Mouse (Mus musculus) neural tube, embryonic 14.5 days (tissue): ENCODE measurements around the gene 2410015M20Rik. TPM values are rescaled to one million over a fixed set of nuclear protein-coding genes. Genes with fewer than 3 reads are reported as not detected.
"Not testable (repeated sequence)": the region's sequence is repeated elsewhere in the genome, so short reads cannot be mapped to it uniquely, and the experiment has no call there.

Experiments
- ATAC-seq: fragments of 200-750 bp; cut with Nextera tagmentation; 2 replicates; pipeline ENCODE4 v1.8.0; 2017; ENCODE audit warnings: low read depth, mild to moderate bottlenecking, moderate TSS enrichment, moderate library complexity
- H3K27ac ChIP-seq: fragments of 300-500 bp; sonication (generic); 2 replicates; pipeline ENCODE4 v1.5.1; 2014; ENCODE audit warnings: low read depth, mild to moderate bottlenecking, control low read depth, low read length, moderate library complexity, mixed read lengths
- H3K27me3 ChIP-seq: fragments of 300-500 bp; sonication (generic); 2 replicates; pipeline ENCODE4 v1.6.1; 2014; ENCODE audit warnings: low read length; ENCODE audit not compliant: control insufficient read depth, insufficient read depth
- H3K36me3 ChIP-seq: fragments of 300-500 bp; sonication (generic); 2 replicates; pipeline ENCODE4 v1.6.1; 2014; ENCODE audit warnings: low read length, mixed read lengths; ENCODE audit not compliant: control insufficient read depth, insufficient read depth
- H3K4me1 ChIP-seq: fragments of 300-500 bp; sonication (generic); 2 replicates; pipeline ENCODE4 v1.6.1; 2014; ENCODE audit warnings: low read length; ENCODE audit not compliant: control insufficient read depth, insufficient read depth
- H3K4me2 ChIP-seq: fragments of 300-500 bp; sonication (generic); 2 replicates; pipeline ENCODE4 v1.6.1; 2014; ENCODE audit warnings: mild to moderate bottlenecking, low read depth, low read length, control low read depth
- H3K4me3 ChIP-seq: fragments of 300-500 bp; sonication (generic); 2 replicates; pipeline ENCODE4 v1.5.1; 2014; ENCODE audit warnings: low read depth, low read length, control low read depth, mixed read lengths
- H3K9ac ChIP-seq: fragments of 300-500 bp; sonication (generic); replicated peaks from 2 replicates; pipeline ENCODE4 v1.6.1; 2014; ENCODE audit warnings: low read depth, mild to moderate bottlenecking, control low read depth, low read length, mixed read lengths
- H3K9me3 ChIP-seq: fragments of 300-500 bp; sonication (generic); 2 replicates; pipeline ENCODE4 v1.6.1; 2016; ENCODE audit warnings: low read length; ENCODE audit not compliant: control insufficient read depth
- WGBS: fragments of 180-500 bp; shearing (Covaris S2); extraction: QIAGEN DNeasy Blood & Tissue Kit; methylation state at CpG from one replicate; pipeline ENCODE4 v1.1.7; 2014; 5-methylcytosine and 5-hydroxymethylcytosine counted together
- polyA plus RNA-seq: library from polyadenylated mRNA; unstranded; fragments of >200 nt; fragmentation: Nextera tagmentation; extraction: Ambion mirVana; gene quantifications from 2 replicates; pipeline ENCODE4 v1.2.1, GENCODE M21; 2014

The 2410015M20Rik gene
- polyA plus RNA-seq, 1 experiment from 2014 or later: 190 TPM

DNA sequence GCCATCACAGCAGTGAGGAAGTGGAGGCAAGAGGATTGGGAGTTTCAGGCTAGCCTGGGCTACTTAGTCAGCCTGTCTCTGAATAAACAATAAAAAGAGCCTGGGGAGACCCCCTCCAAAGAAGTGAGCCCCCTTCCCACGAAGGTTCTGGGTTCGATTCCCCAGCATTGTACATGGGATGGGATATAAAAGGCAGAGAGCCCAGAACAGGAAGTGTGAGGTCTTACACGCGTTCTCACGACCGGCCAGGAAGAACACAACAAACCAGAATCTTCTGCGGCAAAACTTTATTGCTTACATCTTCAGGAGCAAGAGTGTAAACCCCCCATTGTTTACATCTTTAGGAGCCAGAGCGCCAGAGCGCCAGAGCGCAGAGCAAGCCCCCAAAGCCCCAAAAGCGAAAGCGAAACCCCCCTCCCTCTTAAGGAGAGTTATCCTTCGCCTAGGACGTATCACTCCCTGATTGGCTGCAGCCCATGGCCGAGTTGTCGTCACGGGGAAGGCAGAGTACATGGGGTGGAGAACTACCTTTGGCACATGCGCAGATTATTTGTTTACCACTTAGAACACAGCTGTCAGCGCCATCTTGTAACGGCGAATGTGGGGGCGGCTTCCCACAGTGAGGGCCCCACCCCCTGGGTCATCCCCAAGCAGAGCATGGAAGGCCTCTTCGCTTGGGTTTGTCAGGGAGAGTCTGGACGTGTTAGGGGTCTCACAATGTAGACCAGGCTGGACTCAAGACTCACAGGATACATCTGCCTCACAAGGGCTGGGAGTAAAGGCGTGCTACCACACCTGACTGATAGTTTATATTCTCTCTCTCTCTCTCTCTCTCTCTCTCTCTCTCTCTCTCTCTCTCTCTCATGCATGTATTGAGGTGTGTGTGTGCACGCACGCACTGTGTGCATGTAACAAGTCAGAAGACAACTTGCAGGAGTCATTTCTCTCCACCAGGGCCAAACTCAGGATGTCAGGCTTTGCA, 20.5 kb upstream of the 2410015M20Rik start:
- H3K4me3 ChIP-seq, H3K9ac ChIP-seq, H3K4me2 ChIP-seq, ATAC-seq, H3K27me3 ChIP-seq, H3K9me3 ChIP-seq, H3K27ac ChIP-seq, H3K36me3 ChIP-seq: not testable (repeated sequence)
- H3K4me1 ChIP-seq: peaks cover 13% of the 10 kb centered on the region; the same call in 1 of the 2 replicates
- WGBS: 89% methylated on average over 27 of the region's 27 CpGs

DNA sequence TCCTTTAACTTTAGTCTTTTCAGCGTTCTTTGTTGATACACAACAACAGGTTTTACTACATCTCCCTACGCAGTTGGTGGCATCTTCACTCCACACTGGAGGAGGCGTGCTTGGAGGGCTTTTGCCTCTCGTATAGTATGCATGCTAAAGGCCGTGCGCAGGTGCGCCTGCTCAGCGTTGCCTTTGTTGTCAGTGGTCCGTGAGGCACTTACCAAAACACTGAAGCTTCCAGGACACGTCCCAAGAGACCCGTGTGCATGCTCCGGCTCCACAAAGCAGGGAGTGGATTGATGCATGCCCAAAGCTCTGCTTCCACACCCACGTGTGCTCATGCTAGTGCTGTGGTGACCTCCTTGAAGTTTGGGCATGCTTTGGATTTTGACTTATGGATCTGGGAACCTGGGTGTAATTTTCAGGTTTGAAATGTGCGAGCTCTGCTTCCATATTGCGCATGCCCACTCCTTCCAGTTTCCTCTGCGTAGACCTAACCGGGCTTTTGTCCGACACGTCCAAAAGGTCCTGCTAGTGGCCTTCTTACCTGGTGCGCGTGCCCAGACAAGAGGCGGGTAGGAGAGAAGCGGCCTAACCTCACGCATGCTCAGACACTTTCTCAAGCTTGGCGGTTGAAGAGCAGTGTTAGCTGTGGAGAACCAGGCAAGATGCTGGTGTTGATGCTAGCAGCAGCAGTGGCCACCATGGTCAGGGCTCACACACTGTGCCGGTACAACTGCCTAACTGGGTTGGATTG, 18.1 kb upstream of the 2410015M20Rik start, which contains the start of gene Catsperd:
Gene Catsperd, plus strand, starts transcription at position 614 of the 748 bp plus-strand sequence.
- H3K9ac ChIP-seq: peak within 1 kb of the TSS; percentile 86; the same call in 1 of the 2 replicates
- peak; percentile 62 for ATAC-seq
- H3K9me3 ChIP-seq: no peaks in the 10 kb centered on the region
- peak within 1 kb of the TSS; percentile 82 for H3K4me3 ChIP-seq
- peaks cover 18% of the 10 kb centered on the region; the same call in 1 of the 2 replicates for H3K4me1 ChIP-seq
- H3K36me3 ChIP-seq: 0 out of 2 replicates have a peak, but pooled peaks cover 2% of the 10 kb centered on the region
- peak within 1 kb of the TSS; percentile 97 for H3K4me2 ChIP-seq
- no peaks in the 10 kb centered on the region for H3K27me3 ChIP-seq
- 13% methylated on average over 26 of the region's 26 CpGs for WGBS
- H3K27ac ChIP-seq: peak within 1 kb of the TSS; percentile 72

DNA sequence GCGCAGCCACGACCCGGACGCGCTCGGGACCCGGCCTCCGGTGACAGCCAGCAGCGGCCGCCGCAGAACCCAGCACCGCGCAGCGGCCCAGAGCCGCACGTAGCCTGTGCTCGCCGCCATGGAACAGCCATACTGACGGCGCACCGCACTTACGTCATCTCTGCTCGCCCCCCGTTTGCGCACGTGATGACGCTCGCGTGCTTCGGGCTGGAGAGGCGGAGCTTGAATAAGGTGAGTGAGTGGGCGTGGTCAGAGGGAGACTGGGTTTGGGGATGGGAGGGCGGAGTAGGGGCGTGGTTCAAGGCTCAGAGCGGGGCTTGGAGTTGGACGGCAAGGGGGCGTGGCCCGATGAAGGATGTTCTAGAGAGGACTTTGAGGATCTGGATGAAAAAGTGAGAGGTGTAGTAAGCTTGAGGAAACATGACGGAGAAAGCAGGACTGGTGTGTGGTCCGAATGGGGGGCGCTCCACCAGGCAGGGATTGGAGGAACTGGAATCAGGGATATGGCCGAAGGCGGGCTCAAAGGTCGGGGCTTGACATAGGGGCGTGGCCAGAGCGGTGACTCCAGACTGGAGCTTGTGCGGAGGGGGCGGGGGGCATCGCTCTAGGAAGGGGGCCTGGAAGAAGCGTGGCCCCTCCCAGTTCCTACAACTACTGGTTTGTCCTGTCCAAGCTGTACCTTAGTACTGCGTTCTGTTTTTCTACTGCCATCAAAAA, 17.3 kb upstream of the 2410015M20Rik start, which contains the start of gene Lonp1:
Gene Lonp1, minus strand, starts transcription at position 134 of the 717 bp plus-strand sequence.
- H3K4me1 ChIP-seq: peaks cover 18% of the 10 kb centered on the region; the same call in 1 of the 2 replicates
- peak within 1 kb of the TSS; percentile 82 for H3K4me3 ChIP-seq
- H3K27ac ChIP-seq: peak within 1 kb of the TSS; percentile 72
- ATAC-seq: peak; percentile 91
- peak within 1 kb of the TSS; percentile 97 for H3K4me2 ChIP-seq
- no peaks in the 10 kb centered on the region for H3K27me3 ChIP-seq
- 0% methylated on average over 48 of the region's 51 CpGs for WGBS
- no peaks in the 10 kb centered on the region for H3K9me3 ChIP-seq
- H3K9ac ChIP-seq: peak within 1 kb of the TSS; percentile 86
- peaks cover 9% of the 10 kb centered on the region; the same call in 1 of the 2 replicates for H3K36me3 ChIP-seq

DNA sequence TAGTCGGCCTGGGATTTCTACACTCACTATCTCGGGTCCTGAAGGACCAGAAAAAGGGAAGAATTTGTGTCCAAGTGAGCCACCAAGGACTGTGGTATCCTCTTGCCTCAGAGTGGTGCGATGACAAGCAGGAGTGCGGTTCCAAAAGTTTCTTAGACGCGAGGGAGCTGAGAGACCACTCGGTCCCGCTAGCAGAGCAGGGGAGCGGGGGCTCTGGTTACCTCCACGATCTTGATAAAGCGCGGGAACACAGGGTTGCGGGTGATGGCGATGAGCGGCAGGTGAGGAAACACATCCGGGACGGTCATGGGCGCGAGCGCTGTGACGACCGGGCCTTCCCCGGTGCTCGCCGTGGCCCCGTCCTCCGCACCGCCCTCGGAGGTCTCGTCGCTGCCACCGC, 16.7 kb upstream of the 2410015M20Rik start:
- 2% methylated on average over 32 of the region's 32 CpGs for WGBS
- no peaks in the 10 kb centered on the region for H3K27me3 ChIP-seq
- peak overlapping the region; percentile 72 for H3K27ac ChIP-seq
- peaks cover 13% of the 10 kb centered on the region; the same call in 1 of the 2 replicates for H3K36me3 ChIP-seq
- ATAC-seq: no peak
- peak overlapping the region; percentile 97 for H3K4me2 ChIP-seq
- H3K9me3 ChIP-seq: no peaks in the 10 kb centered on the region
- peak overlapping the region; percentile 86 for H3K9ac ChIP-seq
- H3K4me3 ChIP-seq: peak overlapping the region; percentile 82
- H3K4me1 ChIP-seq: peaks cover 18% of the 10 kb centered on the region; the same call in 1 of the 2 replicates

DNA sequence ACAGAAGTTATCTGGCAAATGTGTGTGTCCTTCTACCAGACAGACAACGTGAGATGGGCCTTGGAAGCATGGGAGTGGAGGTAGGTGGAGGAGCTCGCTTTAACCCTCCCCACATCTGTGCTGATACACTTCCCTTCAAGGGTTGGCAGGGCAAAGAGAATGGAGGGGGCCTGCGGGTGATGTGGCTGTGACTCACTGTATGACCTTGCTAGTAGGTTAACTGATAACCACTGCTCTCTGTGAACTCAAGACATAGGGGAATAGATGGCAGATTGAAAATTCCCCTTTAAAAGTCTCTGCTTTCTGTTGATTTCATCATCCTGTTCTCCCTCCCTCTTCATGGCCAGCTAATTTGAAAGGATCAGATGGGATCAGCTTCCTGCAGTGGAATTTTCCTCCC, 15.9 kb upstream of the 2410015M20Rik start:
- no peaks in the 10 kb centered on the region for H3K9me3 ChIP-seq
- no peak overlapping the region for H3K4me3 ChIP-seq
- peak overlapping the region; percentile 97; the same call in 1 of the 2 replicates for H3K4me2 ChIP-seq
- H3K36me3 ChIP-seq: peaks cover 16% of the 10 kb centered on the region
- H3K4me1 ChIP-seq: peaks cover 18% of the 10 kb centered on the region; the same call in 1 of the 2 replicates
- H3K9ac ChIP-seq: no peak overlapping the region
- no peaks in the 10 kb centered on the region for H3K27me3 ChIP-seq
- no peak overlapping the region for H3K27ac ChIP-seq
- no peak for ATAC-seq
- 90% methylated on average over 3 of the region's 3 CpGs for WGBS

DNA sequence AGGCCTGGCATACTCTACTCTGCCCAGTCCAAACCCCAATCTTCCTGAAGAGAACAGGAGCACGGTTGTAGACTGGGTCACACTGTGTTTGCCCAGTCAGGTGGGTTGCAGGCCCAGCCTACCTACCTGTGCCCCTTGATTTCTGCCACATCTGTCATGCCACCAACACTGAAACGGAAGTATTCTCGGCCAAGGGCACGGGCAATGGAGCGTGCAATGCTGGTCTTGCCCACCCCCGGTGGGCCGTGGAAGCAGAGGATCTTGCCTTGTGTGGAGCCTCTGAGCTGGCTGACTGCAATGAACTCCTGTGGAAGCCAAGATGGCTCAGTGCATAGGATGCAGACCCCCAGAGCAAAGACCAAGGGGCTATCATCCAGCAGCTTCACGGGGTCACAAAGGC, 8.1 kb upstream of the 2410015M20Rik start:
- Histone ChIP-seq H3K9ac (no peak overlapping the region), H3K9me3 (no peaks in the 10 kb centered on the region), H3K27ac (no peak overlapping the region), H3K4me1 (peaks cover 10% of the 10 kb centered on the region), H3K36me3 (peaks cover 74% of the 10 kb centered on the region), H3K4me3 (no peak overlapping the region), H3K4me2 (no peak overlapping the region), H3K27me3 (no peaks in the 10 kb centered on the region)
- 89% methylated on average over 8 of the region's 8 CpGs for whole genome bisulfite sequencing
- ATAC-seq: no peak

DNA sequence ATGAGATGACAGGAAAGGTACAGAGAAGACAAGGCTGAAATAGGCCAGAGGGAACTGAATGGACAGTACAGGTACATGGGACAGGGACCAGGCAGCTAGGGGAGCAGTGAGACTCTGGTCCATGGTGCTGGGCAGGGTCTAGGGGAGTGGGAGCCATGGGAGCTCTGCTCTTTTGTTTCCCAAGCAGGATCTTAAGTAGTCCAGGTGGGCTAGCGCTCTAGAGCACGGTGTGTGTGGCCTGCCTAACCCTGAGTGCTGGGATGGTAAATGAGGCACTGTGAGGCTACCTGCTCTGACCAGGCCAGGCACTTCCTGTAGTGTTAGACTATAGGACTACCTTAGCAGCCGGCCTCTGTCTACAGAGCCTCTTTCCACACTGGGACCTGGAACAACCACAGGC, 7.2 kb upstream of the 2410015M20Rik start:
- peaks cover 10% of the 10 kb centered on the region for H3K4me1 ChIP-seq
- no peak overlapping the region for H3K27ac ChIP-seq
- peaks cover 66% of the 10 kb centered on the region for H3K36me3 ChIP-seq
- no peak for ATAC-seq
- no peaks in the 10 kb centered on the region for H3K9me3 ChIP-seq
- H3K9ac ChIP-seq: no peak overlapping the region
- 91% methylated on average over 3 of the region's 3 CpGs for WGBS
- H3K4me2 ChIP-seq: no peak overlapping the region
- no peaks in the 10 kb centered on the region for H3K27me3 ChIP-seq
- H3K4me3 ChIP-seq: no peak overlapping the region

DNA sequence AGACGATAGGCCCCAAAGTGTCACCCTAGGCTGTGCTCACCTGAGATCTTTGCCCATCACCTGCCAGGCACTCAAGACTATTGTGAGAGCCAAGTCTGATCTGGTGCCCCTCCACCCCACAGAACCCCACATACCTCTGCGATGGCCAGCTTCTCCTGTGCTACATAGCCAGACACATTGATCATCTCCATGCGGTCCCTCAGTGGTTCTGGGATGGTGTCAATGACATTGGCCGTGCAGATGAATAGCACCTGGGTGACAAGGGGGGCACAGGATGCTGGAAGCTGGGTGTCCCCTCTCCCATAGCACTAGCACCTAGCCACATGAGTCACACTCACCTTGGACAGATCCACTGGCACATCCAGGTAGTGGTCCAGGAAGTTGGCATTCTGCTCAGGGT, 6.2 kb upstream of the 2410015M20Rik start:
- Histone ChIP-seq H3K27ac (no peak overlapping the region), H3K9ac (no peak overlapping the region), H3K4me3 (no peak overlapping the region), H3K9me3 (no peaks in the 10 kb centered on the region), H3K4me2 (no peak overlapping the region), H3K27me3 (no peaks in the 10 kb centered on the region), H3K36me3 (peaks cover 64% of the 10 kb centered on the region), H3K4me1 (peaks cover 10% of the 10 kb centered on the region)
- no peak for ATAC-seq
- WGBS: 95% methylated on average over 4 of the region's 4 CpGs
